Mouse (Mus musculus) regulatory T cell (primary cell): ENCODE results near the gene Tm7sf2.

Experiments
- in situ Hi-C: fragments of 300-600 bp; cut with MboI, MseI; formaldehyde crosslinking; loops from one replicate; pipeline ENCODE4 v1.15.1; 2025; ENCODE audit warnings: high pct_unique_total_duplicates

The Tm7sf2 gene

DNA sequence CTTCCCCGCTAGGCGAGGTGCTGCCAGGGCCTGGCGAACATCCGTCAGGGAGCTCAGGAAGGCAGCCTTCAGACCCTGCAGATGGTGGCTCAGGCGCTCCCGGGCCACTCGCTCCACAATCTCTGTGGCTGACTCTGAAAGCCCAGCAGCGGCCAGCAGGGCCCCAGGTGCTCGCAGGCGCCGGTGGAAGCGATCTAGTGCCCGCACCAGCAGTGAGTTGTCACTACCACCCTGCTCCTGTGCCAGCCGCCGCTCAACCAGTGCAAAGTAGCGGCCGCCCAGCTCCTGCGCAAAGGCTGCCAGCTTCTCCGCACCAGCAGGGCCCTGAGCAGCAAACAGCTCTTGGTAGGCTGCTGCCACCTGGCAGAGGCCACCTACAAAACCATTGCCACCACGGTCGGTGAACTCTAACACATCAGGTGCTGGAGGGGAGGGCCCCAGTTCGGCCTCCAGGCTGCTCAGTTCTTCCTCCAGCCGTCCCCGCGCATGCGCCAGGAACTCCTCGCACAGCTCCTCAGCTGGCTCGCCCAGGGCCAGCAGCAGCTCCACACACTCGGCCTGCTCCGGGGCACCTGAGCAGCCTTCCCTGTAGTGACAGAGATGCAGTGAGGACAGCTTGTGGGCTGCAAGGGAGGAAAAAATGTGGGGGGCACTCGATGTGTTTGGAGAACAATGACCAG lies 2.5 kb upstream of the Tm7sf2 start:
- in situ Hi-C loops = loop anchor here (10.0 kb wide), 1 partner anchor 904 kb away; the partner anchor contains the start of genes Plcb3 and Ppp1r14b

DNA sequence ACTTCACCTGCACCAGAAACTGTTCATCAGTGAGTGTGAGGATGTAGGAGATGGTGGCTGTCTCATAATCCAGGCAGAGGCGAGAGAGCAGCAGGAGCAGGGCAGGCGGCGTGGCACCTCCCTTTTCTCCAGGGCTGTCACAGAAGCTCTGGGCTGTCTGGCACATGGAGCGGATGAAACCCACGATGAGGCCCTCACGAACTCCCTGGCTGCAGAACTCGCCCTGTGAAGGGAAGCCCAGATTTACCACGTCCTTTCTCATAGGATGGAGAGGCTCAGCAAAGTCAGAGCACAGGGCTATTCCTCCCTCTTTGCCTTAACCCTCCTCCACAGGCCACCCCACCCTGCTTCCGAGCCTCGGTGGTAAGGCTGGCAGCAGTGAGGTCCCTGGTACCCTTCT lies 1.7 kb upstream of the Tm7sf2 start:
- in situ Hi-C loops = loop anchor here (5.0 to 10.0 kb wide), 2 partner anchors 108 to 905 kb away; partner anchors contain the start of genes Plcb3, Pola2 and Ppp1r14b

DNA sequence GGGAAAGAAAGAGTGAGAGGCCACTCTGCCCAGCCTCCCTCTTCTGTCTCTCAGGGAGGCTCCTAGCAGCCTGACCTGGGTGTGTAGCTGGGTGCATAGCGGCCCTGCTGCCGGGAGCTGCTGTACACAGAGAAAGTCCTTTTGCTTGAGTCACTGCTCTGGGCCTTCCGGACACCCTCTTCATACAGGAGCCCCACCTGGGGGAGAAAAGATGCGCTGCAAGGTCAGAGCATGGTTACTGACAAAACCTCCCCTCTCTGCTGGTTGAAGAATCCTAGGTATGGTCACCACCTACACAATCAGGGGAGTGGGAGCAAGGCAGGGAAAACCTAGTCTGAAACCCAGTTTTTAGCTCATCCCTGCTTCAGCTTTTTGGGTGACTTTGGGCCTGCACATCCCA lies 778 bp upstream of the Tm7sf2 start:
- in situ Hi-C loops = loop anchor here (5.0 kb wide), 1 partner anchor 107 kb away; the partner anchor contains the start of gene Pola2

DNA sequence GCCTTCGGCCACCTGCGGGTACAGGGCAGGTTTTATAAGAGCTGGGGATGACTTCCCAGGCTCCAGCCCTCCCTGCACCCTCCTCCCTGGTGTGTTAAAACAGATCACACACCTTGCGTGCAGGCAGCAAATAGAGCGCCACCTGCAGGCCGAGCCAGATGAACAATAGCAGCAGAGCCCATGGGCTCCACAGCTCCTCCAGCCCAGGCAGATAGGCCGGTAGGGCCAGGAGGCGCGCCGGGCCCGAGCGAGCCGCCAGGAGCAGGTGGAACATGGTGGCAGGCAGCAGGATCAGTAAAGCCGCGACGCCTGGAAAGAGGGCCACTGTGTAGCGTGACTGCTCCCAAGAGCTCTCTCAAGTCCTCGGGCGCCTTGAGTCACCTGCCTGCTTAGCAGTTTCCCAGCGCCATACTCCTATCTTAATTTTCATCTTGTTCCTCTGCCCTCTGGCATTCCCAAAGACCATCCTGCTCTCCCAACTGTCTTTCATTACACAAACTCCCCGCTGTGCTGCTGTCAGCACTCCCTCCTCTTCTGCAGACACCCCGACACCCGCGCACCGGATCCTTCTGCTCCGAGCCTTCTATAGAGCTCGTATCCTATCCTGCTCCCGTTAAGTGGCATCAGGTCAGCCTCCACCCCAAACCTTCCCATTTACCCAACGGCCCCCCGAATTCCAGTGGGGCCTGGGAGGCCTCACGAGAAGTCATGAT lies 1.0 kb downstream of the Tm7sf2 start:
- in situ Hi-C loops = loop anchor here (5.0 kb wide), 1 partner anchor 105 kb away; the partner anchor contains the start of gene Pola2

DNA sequence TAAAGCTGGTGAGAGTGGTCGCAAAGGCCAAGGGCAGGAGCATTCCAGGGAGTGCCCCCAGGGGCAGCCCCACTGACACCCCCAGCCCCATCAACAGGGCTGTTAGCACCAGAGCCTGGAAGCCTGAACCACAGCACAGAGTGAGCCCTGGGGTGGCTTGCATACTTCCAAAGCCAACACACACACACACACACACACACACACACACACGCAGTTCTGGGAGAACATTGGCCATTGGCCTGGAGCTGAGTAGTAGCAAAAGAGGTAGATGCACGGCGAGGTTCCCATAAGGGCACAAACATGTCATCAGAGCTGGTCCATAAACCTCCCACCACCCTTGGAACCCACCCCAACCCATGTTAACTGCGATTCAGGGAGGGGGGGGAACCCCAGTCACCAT lies 1.6 kb downstream of the Tm7sf2 start:
- in situ Hi-C loops = loop anchor here (5.0 kb wide), 1 partner anchor 104 kb away; the partner anchor contains the start of gene Pola2

DNA sequence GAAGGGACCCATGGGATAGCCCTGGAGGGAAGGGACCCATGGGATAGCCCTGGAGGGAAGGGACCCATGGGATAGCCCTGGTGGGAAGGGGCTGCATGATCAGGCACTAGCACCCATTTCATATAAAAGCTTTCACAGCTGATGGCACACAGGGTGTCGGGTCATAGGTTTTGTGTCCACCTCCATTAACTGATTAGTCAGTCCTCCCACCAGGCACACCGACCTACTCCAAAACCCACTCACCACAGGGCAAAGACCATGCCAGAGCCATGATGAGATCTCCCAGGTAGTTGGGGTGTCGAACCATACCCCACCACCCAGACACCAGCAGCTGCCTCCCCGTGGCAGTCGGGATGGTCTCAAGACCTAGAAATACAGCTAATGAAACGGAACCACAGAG lies 5.1 kb downstream of the Tm7sf2 start:
- in situ Hi-C loops = no loop called here

DNA sequence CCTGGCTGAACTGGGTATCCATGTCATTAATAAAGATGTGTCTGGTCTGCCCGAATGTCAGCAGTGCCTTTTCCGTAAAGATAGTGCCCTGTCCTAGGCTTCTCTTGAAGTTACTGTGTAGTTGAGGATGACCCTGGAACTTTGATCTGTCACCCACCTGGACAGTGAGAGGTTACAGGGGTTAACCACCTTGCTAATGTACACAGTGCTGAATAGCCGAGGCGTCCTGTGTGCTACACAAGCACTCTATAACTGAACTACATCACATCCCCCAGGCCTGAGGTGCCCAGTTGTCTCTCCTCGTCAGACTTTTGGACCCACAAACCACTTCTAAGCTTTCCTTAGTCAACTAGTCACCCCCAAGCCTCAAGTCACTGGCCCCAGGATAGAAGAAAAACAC lies 5.8 kb downstream of the Tm7sf2 start:
- in situ Hi-C loops = no loop called here

DNA sequence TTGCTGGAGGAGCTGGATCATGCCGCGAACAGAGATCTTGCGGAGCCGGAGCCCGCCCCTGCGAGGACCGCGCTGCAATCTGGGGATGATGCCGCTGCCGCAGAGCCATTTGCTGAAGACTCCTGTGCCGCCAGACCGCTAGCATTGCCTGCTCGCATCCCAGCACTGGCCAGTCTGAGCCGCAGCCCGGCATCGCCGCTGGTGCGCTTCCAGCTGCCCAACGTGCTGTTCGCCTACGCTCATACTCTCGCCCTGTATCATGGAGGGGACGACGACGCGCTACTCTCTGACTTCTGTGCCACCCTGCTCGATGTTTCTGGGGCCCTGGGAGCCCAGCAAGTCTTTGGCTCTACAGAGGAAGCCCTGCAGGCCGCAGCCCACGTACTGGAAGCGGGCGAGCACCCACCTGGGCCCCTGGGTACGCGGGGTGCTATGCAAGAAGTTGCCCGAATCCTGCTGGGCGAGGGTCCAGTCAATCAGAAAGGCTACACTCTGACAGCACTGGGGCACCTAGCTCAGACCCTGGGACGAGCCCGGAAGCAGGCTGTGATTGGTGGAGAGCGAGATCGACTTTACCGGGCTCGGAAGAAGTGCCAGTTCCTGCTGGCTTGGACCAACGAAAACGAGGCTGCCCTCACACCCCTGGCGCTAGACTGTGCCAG lies 6.4 kb downstream of the Tm7sf2 start:
- in situ Hi-C loops = no loop called here

DNA sequence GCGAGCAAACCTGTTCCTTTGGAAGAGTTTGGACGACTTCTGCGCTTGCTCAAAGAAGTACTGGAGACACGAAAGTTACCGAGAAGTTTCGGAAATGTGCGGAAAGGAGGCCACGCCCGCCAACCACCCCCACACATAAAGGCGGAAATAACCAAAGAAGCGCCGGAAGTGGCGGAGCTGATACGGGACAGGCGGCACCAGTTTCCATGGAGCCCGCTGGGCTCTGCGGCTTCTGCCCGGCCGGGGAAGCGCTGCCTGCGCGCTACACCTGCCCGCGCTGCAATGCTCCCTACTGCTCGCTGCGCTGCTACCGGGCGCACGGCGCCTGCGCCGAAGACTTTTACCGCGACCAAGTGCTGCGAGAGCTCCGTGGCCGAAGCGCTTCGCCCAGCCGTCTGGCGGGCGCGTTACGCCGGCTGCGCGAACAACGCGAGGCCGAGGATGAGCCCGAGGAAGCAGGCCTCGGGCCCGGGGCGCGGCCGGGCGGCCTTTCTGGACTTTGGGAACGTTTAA lies 7.1 kb downstream of the Tm7sf2 start, which contains the start of gene Znhit2:
Znhit2 (plus strand) TSS at position 172 of the 513 bp plus-strand sequence.
- in situ Hi-C loops = no loop called here

DNA sequence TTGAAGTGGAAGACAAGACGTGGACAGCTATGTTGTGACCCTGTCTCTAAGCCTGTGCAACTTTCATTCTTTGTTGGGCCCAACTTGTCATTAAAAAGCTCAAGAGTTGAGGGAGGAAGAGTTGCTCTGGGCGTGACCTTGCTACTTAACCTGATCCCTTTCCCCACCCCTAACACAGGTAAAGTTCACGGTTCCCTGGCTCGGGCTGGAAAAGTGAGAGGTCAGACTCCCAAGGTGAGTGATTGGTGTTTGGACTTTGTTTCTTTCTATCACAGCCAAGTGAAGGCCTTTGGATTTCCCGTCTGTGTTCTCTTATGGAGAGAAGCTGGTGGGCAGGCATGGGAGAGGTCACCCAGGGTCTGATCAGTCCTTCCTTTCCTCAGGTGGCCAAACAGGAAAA lies 9.2 kb downstream of the Tm7sf2 start:
- in situ Hi-C loops = no loop called here

DNA sequence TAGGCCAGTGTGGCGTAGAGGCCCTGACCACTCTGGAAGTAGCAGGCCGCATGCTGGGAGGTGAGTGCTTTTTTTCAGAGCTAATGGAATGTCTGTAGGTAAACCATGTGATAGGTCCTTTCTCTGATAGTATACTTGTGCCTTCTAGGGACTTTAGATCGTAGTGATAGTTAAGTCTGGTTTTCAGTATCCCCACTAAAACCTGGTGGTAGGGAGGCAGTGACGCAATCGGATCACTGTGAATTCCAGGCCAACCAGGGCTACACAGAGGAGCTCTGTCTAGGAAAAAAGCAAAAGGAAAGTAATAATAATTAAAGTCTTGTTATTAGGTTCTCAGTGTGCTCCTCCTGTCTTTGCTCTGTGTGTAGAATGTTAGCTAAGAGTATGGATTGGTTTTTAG lies 9.7 kb downstream of the Tm7sf2 start:
- in situ Hi-C loops = no loop called here

DNA sequence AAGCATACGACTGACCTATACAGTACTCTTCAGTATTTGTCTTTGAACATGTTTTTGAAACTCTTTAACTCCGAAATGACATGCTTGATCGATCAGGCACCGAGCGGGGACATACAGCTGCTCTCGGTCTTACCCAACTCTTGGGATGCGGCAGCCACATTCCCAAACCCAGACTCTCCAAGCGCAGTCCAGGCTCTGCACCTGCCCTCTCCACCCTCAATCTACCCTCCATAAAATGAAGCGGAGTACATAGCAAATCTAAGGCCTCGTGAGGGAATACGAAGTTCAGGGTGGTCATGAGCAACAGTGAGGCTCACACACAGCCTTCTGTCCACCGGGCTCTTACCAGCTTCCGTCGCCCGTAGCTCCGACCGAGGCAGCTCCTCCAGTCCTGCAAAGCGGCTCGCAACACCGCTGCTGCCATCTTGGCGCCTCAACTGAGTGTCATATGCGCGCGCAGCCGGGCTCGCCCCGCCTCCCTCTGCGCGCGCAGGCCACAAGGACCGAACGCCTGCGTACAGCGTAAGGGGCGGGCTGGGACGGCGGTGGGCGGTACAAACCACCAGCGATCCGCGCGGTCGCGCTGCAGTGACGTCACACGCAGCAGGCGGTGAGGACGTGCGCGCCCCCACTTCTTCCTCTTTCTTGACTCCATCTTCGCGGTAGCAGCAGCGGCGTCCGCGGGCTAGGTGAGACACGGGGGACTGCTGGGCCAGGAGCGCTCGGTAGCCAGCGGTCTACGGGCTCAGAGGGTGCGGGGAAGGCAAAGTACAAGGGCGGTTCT lies 10.7 kb downstream of the Tm7sf2 start, which contains the start of the genes Mrpl49 and Fau:
Mrpl49 (minus strand) TSS at position 473 of the 784 bp plus-strand sequence.
Fau (plus strand) TSS at position 532 of the 784 bp plus-strand sequence.
- in situ Hi-C loops = no loop called here

DNA sequence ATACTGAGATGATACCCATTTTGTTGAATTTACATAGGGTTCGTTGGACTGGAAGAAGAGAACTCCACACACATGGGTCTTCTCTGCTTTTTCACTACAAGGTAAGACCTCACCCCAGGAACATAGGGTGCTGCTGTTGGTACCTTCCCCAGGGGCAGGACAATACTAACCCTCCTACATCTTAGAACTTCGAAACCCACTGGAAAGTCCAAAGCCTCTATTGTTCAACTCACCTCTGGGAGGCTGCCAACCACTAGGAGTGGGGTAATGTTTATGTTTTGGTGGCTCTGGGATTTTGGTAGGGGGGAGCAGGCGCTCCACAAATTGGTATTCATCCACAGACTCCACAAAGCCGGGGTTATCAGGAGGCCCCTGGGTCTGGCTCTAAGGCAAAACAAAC lies 11.5 kb downstream of the Tm7sf2 start:
- in situ Hi-C loops = no loop called here

DNA sequence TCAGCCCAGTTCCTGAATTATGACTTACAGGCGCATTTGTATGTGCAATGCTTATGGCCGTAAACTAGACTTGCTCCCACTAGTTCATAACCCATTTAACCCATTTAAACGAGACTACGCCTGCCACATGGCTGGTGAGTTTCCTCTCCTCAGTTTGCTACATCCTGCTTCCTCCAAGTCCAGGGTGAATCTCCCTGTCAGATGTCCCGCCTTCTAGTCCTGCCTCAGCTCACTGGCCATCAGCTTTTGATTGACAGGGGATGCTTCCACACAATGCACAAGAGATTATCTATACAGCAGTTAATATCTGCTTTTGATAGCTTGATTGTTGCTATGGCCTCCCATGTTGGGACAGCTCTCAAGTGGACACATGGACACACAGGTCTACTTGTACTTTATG lies 13.9 kb downstream of the Tm7sf2 start:
- in situ Hi-C loops = no loop called here

DNA sequence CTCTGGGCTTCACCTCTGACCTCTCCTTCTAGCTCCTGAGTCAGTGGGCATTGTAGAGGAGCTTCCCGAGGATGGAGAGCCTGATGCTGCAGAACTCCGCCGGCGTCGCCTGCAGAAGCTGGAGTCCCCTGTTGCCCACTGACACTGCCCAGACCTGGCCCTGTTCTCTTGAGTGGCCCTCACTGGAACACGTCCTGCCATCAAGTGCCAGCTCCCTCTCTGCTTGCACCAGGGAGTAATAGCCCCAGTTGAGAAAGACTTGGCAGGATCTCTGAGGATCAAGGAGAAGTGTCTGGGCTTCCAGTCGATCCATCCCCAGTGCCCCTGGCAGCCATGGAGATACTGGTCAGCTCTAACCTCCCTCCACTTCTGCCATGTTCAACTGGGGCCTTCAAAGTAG lies 15.7 kb downstream of the Tm7sf2 start:
- in situ Hi-C loops = no loop called here

DNA sequence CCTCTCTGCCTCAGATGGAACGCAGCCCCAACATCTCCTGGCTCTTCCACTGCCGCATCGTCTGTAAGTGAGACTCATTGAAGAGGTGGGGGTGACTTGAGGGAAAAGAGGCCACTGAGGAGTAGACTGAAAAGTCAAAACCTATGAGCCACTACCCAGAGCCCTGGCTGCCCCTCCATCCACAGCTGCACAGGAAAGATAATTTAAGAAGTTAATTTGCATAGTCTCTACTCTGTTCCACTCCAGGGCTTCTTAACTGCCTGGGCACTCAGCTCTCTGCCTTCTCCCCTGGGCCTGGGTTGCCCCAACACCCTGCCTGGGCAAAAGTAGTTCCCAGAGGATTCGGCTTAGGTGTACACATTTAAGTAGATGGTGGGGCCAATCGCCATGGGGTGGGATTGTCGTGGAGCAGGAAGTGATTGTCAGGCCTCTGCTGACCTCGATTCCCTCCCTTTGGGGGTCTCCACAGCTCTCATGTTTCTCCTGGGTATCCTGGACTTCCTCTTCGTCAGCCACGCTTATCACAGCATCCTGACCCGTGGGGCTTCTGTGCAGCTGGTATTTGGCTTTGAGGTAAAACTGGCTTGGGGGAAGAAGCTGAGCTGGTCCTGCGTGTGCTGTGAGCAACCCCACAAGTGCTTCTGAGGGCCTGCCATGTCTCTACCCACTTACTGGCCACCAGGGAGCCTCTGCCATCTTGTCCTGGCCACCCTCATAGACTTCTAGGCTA lies 19.3 kb downstream of the Tm7sf2 start:
- in situ Hi-C loops = no loop called here

DNA sequence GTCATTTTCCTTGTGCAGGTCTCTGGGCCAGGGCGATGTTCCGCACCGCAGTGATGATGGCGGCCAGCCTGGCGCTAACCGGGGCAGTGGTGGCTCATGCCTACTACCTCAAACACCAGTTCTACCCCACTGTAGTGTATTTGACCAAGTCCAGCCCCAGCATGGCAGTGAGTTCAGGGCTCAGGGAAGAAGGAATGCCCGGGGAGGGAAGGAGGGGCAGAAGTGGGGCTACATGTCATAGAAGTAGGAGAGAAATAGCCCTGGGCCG lies 20.3 kb downstream of the Tm7sf2 start:
- in situ Hi-C loops = no loop called here

DNA sequence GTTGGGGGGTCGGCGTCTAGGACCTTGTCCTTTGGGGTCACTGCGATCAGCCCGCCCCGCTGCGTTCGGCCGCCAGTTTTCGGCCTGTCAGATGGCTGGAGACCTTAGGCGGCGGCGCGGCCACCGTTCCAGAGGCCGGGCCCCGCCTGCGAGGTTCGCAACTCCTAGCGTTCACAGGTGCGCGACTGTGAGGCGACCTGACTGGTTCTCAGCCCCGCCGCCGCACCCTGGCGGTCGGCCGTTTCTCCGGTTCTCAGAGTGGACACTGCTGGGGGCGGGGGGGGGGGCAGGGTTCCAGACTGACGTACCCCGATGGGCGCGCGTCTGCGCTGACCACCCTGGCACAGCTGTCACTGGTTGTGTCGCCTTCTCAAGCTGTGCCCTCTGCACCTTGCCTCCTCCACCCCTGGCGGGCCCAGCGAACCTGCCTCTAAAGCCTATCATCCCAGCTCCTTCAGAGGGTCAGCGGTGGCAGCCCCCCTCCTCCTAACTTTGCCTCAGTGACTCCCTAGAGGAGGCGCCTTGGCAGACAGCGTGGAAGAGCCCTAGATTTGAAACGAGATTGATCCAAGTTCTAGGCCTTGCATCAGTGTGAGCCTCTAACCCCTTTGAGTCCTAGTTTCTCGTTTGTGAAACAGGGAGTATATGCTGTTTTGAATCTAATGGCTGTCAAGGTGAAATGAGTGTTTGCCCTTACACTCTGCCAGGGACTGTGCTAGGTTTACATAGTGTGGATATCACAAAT lies 20.8 kb downstream of the Tm7sf2 start:
- in situ Hi-C loops = no loop called here

DNA sequence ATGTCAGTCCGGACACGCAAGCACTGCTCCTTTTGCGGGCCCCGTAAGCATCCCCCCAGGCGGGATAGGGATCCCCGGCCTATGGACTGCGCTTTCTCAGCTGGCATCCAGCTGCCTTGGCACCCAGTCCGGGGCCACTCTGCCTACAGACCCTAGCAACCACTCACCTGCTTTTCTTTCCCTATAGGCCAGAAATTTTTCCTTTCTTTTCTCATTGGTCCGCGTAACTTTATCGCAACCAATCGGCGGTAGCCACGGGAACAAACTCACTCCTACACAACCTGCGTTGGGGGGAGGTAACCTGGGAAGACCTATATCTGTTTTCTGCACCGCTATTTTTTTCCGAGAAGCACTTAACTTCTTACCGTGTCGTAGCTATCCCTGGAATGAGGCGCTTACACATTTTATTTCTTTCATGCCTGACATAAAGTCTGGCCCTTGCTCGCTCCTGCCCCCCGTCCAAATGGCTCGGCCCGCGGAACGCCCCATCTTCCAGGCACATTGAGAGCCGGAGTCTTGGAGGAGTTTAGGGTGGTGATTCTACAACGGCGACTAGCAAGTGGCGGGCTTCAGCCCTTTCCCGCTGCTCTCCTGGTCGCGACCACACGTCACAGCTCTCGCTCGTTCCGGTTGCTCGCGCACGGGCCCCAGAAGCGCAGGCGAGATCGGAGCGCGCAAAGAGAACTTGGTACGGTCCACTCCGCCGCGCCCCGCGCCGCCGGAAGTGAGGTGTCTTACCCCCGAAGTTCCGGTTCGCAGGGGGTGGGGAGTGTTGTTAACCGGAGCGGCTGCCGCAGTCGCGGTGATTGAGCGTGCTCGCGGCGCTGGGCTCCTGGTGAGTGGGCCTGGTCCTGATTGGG lies 21.6 kb downstream of the Tm7sf2 start, which contains the start of gene Syvn1:
Syvn1 (plus strand) TSS at position 283 of the 860 bp plus-strand sequence.
- in situ Hi-C loops = no loop called here
